9 mouse cellular contexts compared by ENCODE assay signal in the genomic region with DNA sequence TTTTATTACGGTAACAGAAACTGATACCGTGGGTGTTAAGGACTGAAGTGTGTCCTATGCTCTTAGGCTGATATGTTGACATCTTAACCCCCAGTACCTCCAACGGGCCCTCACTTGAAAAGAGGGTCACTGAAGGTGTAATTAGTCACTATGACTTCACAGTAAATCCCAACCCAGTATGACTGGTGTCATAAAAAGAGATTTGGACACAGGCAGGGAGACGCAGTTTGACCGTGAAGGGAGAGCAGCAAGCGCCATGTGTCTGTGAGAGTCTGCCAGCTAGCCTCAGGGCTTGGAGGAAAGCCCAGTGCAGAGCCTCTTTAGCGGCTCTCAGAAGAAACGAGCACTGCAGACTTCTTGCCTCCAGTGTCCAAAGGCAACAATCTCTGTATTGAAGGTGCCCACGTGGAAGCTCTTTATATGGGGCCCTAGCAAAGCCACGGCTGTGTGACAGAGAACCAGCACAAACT.
DNase-seq lines count a peak whose midpoint lies in the region; TF ChIP-seq lines count a peak whose summit lies in the region.
"Had no signal": no experiment of that assay in that cellular context is flagged by ENCODE, and none has a peak within 500 bp of the region (broad histone marks: within the 10 kb centered on the region; RNA-seq: fewer than 3 reads in every experiment).

No protein-coding gene starts in this region.

- peak; percentile 54 for DNase-seq in right cerebral cortex, adult 18-20 months
- no peak for DNase-seq in right cerebral cortex, postnatal 25 days
- DNase-seq in cerebellum, postnatal 10 days = peak; percentile 96 to 97
- peak; percentile 54 to 70 for DNase-seq in gastrocnemius, postnatal 4 days (ENCODE audit: low spot score in 2 of 2)
- peak; percentile 46 for DNase-seq in kidney, adult 2 months
- peak; percentile 40 for DNase-seq in lung, postnatal 36 days
- DNase-seq in testis, postnatal 10 days (ENCODE audit: low spot score) = peak; percentile 58
- no peak for DNase-seq in thymus, postnatal 10 days (ENCODE audit: low spot score in 2 of 2)

- no peak overlapping the region for H3K27ac ChIP-seq in kidney, adult 2 months (ENCODE audit: insufficient read depth, low read depth, low read length)
- H3K27ac ChIP-seq: stomach, embryonic 15.5 days had no signal

- no peaks in the 10 kb centered on the region for H3K27me3 ChIP-seq in kidney, adult 2 months (replicated peaks; ENCODE audit: control insufficient read depth, insufficient read depth, low read length)
- H3K27me3 ChIP-seq: stomach, embryonic 15.5 days had no signal

- H3K4me1 ChIP-seq in kidney, adult 2 months (ENCODE audit: control insufficient read depth, insufficient read depth, low read length) = no peaks in the 10 kb centered on the region
- H3K4me1 ChIP-seq: stomach, embryonic 15.5 days had no signal

- H3K36me3 ChIP-seq in kidney, adult 2 months (ENCODE audit: control insufficient read depth, insufficient read depth, low read length) = no peaks in the 10 kb centered on the region
- H3K36me3 ChIP-seq: stomach, embryonic 15.5 days had no signal

- no peak for TF ChIP-seq CTCF in kidney, adult 2 months (conservative IDR thresholded peaks at IDR 0.05; ENCODE audit: insufficient read depth, insufficient read length, low read depth, low read length)

- no peak overlapping the region for H3K4me3 ChIP-seq in kidney, adult 2 months (ENCODE audit: insufficient read depth, low read depth, low read length)
- H3K4me3 ChIP-seq: stomach, embryonic 15.5 days had no signal

- TF ChIP-seq POLR2A in kidney, adult 2 months (IDR thresholded peaks at IDR 0.05; ENCODE audit: low read depth, low read length) = no peak

- WGBS in kidney, adult 2 months = 21% methylated on average over 10 of the region's 10 CpGs

Comparison
In these comparisons a context has a peak if more than half of its experiments do, and no peak if none do; other contexts are left out.
1. DNase-seq: peak in right cerebral cortex, adult 18-20 months (single experiment), cerebellum, postnatal 10 days (2 of 2), gastrocnemius, postnatal 4 days (2 of 2), kidney, adult 2 months (single experiment), lung, postnatal 36 days (single experiment) and testis, postnatal 10 days (single experiment); none in right cerebral cortex, postnatal 25 days (single experiment) and thymus, postnatal 10 days (0 of 2).